Mouse (Mus musculus) embryonic facial prominence, embryonic 15.5 days (tissue): ENCODE results near the gene Gm10382. TPM values are rescaled to one million over a fixed set of nuclear protein-coding genes. Genes with fewer than 3 reads are reported as not detected.
A peak's percentile ranks its signal among the peaks of the same experiment; 100 is the strongest.
"Not testable (repeated sequence)": the region's sequence is repeated elsewhere in the genome, so short reads cannot be mapped to it uniquely, and the experiment has no call there.

Experiments
- ATAC-seq: fragments of 200-750 bp; cut with Nextera tagmentation; 2 replicates; pipeline ENCODE4 v1.8.0; 2017; ENCODE audit warnings: low read depth, moderate TSS enrichment; ENCODE audit not compliant: insufficient number of reproducible peaks, low FRiP score, low TSS enrichment
- H3K27ac ChIP-seq: fragments of 300-500 bp; sonication (generic); replicated peaks from 2 replicates; pipeline ENCODE4 v1.5.1; 2015; ENCODE audit warnings: mild to moderate bottlenecking, inconsistent platforms
- H3K27me3 ChIP-seq: fragments of 300-500 bp; sonication (generic); 2 replicates; pipeline ENCODE4 v1.6.1; 2015; ENCODE audit warnings: inconsistent platforms
- H3K36me3 ChIP-seq: fragments of 300-500 bp; sonication (generic); 2 replicates; pipeline ENCODE4 v1.6.1; 2015; ENCODE audit warnings: mild to moderate bottlenecking, inconsistent platforms
- H3K4me1 ChIP-seq: fragments of 300-500 bp; sonication (generic); 2 replicates; pipeline ENCODE4 v1.6.1; 2015; ENCODE audit warnings: inconsistent platforms
- H3K4me2 ChIP-seq: fragments of 300-500 bp; sonication (generic); replicated peaks from 2 replicates; pipeline ENCODE4 v1.6.1; 2015; ENCODE audit warnings: mild to moderate bottlenecking, inconsistent platforms
- H3K4me3 ChIP-seq: fragments of 300-500 bp; sonication (generic); replicated peaks from 2 replicates; pipeline ENCODE4 v1.5.1; 2015; ENCODE audit warnings: mild to moderate bottlenecking, inconsistent platforms
- H3K9ac ChIP-seq: fragments of 300-500 bp; sonication (generic); 2 replicates; pipeline ENCODE4 v1.6.1; 2015; ENCODE audit warnings: inconsistent platforms
- H3K9me3 ChIP-seq: fragments of 300-500 bp; sonication (generic); replicated peaks from 2 replicates; pipeline ENCODE4 v1.6.1; 2016; ENCODE audit warnings: inconsistent platforms
- WGBS: fragments of 180-500 bp; shearing (Covaris S2); methylation state at CpG from one replicate; pipeline ENCODE4 v1.1.7; 2015; 5-methylcytosine and 5-hydroxymethylcytosine counted together
- polyA plus RNA-seq: library from polyadenylated mRNA; unstranded; fragments of >200 nt; fragmentation: Nextera tagmentation; extraction: Ambion mirVana; gene quantifications from 2 replicates; pipeline ENCODE4 v1.2.1, GENCODE M21; 2015

Gm10382 gene
- polyA plus RNA-seq, 1 experiment from 2014 or later = 0.48 TPM

DNA sequence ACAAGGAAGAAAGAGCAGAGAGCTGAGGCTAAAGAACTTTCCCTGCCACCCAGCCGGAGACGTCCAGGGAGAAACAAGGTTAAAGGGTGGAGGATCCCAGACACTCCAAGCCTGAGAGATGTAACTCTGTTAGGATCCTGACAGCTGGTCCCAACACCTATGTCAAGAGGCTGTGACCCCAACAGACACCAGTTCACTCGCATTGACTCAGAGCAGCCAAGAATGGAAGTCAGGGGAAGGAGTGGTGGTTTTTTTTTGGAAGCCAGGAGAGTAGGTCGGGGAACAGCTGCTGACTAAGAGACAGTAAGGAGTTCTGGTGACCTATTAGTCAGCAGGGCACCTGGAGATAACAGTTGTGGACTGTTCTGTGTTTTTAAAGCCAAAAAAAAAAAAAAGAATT, 17.1 kb upstream of the Gm10382 start:
- no peak overlapping the region for H3K4me2 ChIP-seq
- H3K9me3 ChIP-seq = no peaks in the 10 kb centered on the region
- H3K36me3 ChIP-seq = no peaks in the 10 kb centered on the region
- H3K9ac ChIP-seq = no peak overlapping the region
- no peaks in the 10 kb centered on the region for H3K4me1 ChIP-seq
- H3K4me3 ChIP-seq = no peak overlapping the region
- no peaks in the 10 kb centered on the region for H3K27me3 ChIP-seq
- no peak for ATAC-seq
- 79% methylated on average over 4 of the region's 4 CpGs for WGBS
- H3K27ac ChIP-seq = no peak overlapping the region

DNA sequence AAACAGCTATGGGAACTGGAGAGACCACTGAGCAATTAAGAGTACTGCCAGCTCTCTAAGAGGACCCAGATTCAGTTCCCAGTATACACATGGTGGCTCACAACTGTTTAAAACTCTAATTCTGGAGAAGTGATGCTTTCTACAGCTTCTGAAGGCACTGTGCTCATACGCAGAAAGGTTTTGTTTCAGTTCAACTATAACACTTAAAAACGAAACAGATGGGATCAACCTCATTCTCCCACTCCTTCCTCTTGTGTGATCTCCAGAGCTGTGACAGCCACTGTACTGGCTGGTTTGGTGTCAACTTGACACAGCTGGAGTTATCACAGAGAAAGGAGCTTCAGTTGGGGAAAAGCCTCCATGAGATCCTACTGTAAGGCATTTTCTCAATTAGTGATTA, 13.3 kb upstream of the Gm10382 start:
- H3K4me1 ChIP-seq = no peaks in the 10 kb centered on the region
- H3K36me3 ChIP-seq = no peaks in the 10 kb centered on the region
- WGBS = 60% methylated on average over 2 of the region's 2 CpGs
- no peak overlapping the region for H3K4me2 ChIP-seq
- H3K27me3 ChIP-seq = no peaks in the 10 kb centered on the region
- no peak for ATAC-seq
- no peak overlapping the region for H3K9ac ChIP-seq
- H3K9me3 ChIP-seq = no peaks in the 10 kb centered on the region
- no peak overlapping the region for H3K4me3 ChIP-seq
- no peak overlapping the region for H3K27ac ChIP-seq

DNA sequence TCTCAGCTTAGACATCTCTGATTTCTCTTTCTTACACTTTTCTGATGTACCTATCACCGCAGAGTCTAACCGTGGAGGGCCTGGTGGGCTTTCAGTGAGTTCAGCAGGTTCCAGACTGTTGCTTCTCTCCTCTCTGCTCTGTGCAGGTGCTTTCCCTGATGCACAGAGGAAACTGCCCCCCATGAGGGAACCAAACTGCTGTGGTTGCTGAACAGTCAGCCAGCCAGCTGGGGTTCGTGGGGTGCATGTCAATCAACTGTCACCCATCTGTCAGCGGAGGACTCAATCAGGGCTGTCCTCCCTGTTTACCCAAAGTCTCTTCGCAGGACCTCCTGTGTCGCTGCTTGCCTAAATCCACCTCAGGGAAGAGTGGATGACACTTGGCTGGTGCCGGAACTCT, 11.9 kb upstream of the Gm10382 start:
- Histone ChIP-seq H3K4me3 (no peak overlapping the region), H3K27ac (no peak overlapping the region), H3K27me3 (no peaks in the 10 kb centered on the region), H3K4me1 (no peaks in the 10 kb centered on the region), H3K4me2 (no peak overlapping the region), H3K9me3 (no peaks in the 10 kb centered on the region), H3K9ac (no peak overlapping the region), H3K36me3 (no peaks in the 10 kb centered on the region)
- WGBS = 61% methylated on average over 7 of the region's 7 CpGs
- ATAC-seq = no peak

DNA sequence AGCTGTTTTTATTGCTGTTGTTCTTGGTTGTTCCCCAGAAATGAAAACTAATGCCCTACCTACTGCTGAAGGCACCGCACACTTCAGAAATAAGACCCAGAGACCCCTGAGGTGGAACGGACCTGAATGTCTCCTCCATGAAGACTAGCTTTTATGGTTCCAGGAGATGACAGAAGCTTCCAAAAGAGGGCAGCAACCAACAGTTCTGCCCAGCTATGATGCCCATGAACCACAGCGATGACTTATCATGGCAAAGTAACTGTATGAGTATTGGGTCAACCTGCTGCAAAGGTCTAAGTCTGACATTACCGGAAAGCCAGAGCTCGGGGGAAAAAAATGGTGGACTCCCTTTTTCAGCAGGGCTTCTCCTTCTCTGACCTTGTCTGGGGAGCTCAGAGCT, 10.2 kb upstream of the Gm10382 start:
- no peak for ATAC-seq
- Histone ChIP-seq H3K9ac (no peak overlapping the region), H3K4me1 (no peaks in the 10 kb centered on the region), H3K9me3 (no peaks in the 10 kb centered on the region), H3K4me2 (no peak overlapping the region), H3K27ac (no peak overlapping the region), H3K27me3 (no peaks in the 10 kb centered on the region), H3K4me3 (no peak overlapping the region), H3K36me3 (0 out of 2 replicates have a peak, but pooled peaks cover under 1% of the 10 kb centered on the region)
- 86% methylated on average over 5 of the region's 5 CpGs for WGBS

DNA sequence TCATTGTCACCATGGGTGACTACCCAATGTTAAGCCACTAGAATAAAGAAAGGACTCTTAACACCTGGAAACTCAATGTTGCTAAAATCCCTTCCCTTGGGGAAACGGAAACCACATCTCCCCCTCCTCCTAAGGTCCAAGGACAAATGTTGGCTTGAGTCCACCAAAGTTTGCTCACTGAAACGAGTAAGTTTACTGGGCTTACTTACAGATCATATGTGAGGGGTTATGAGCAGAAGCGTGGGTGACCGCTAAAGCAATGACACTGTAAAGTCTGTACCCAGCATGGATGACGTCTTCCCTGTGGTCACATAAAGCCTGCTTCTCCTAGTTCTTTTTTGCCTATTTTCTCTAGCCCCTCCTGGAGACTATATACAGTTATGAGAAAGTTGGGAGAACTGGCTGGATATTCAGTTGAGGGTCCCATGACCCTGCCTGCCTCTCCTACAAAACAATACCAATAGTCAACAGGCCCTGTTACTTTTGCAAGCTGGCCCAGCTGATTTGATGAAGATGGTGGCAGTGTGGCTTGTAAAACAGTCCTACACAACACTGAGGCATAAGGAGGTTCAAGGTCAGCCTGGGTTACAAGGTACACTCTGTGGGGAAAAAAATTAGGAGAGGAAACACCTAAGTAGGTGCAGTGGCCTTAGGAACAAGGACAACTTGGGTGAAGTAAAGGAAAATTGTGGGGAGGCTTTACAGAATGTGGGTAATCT, 7.0 kb upstream of the Gm10382 start:
- Histone ChIP-seq H3K9me3 (no peaks in the 10 kb centered on the region), H3K27me3 (no peaks in the 10 kb centered on the region), H3K4me2 (no peak overlapping the region), H3K36me3 (peaks cover 21% of the 10 kb centered on the region), H3K27ac (no peak overlapping the region), H3K9ac (no peak overlapping the region), H3K4me1 (peaks cover 14% of the 10 kb centered on the region), H3K4me3 (no peak overlapping the region)
- no peak for ATAC-seq
- 68% methylated on average over 5 of the region's 5 CpGs for WGBS

DNA sequence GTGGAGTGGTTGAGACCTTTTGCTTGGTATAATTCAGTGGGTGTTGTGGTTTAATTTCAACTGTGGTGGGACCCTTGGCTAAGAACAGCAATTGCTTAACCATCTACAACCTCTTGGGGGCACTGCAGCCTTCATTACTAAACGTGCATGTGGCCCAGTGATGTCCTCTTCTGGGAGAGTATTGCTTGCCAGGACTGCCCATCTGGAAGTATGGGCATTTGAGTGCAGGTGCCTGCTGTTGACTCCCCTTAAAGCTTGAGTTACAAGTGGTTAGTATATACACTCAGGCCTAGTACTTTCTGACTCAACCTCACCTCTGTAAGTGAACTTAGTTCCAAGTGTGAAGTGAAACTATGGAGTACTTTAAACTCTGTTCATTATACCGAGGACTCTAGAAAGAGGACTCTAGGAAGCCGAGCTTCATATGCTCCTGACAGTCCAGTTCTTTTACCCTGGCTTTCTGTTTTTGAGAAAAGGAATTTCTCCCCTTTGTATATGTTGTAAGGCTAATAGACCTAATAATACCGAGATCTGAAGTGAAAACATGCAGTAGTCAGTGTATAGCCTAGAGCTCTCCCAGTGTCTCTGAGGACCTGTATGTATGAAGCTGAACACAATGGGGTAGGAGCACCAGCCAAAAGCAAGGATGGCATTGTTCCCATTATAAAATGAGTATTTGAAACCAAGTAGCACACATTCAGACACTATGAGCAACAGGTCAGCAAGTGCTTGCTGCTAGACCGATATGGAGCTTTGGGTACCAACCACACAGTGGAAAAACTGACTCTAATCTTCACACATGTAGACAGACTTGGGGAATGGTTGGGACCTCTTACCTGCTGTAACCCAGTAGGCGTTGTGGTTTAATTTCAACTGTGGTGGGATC, 6.2 kb upstream of the Gm10382 start:
- no peak overlapping the region; the same call in 1 of the 2 replicates for H3K27ac ChIP-seq
- no peak overlapping the region for H3K4me3 ChIP-seq
- no peak overlapping the region for H3K4me2 ChIP-seq
- no peak overlapping the region for H3K9ac ChIP-seq
- WGBS = 50% methylated on average over 6 of the region's 6 CpGs
- H3K36me3 ChIP-seq = peaks cover 21% of the 10 kb centered on the region
- H3K9me3 ChIP-seq = no peaks in the 10 kb centered on the region
- H3K27me3 ChIP-seq = no peaks in the 10 kb centered on the region
- H3K4me1 ChIP-seq = peaks cover 14% of the 10 kb centered on the region
- ATAC-seq = peak; percentile 60; the same call in 1 of the 2 replicates

DNA sequence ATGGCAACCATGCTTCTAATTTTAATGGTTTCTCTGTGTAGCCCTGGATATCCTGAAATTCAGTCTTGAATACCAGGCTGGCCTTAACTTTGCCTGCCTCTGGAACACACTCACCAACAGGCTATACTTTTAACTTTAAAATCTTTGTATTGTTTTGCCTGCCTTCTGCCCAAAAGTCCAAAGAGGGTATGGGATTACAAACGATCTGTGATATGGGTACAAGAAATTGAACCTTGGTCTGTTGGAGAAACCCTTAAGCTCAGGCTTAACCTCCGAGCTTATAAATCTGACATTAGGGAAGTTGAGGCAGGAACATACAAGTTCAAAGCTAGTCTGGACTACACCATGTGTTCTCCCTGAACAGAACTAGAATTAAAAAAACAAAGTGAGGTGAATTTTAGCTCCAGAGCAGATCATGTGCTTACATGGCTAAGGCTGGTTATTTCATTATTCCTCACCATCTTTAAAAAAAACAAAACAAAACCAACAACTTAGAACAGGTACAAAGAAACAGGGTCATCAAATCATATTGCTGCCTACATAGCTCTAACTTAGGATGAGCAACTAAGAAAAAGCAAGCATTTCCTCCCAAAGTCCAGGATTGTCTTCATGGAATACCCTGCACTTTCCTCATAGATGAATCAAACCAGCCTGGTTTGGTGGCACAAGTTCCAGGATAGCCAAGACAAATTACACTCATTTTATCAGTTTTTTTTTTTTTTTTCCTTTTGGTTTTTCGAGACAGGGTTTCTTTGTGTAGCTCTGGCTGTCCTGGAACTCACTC, 5.3 kb upstream of the Gm10382 start:
- Histone ChIP-seq H3K4me2 (no peak overlapping the region), H3K9me3 (no peaks in the 10 kb centered on the region), H3K9ac (no peak overlapping the region), H3K36me3 (peaks cover 21% of the 10 kb centered on the region), H3K27ac (no peak overlapping the region), H3K27me3 (no peaks in the 10 kb centered on the region), H3K4me3 (no peak overlapping the region), H3K4me1 (peaks cover 21% of the 10 kb centered on the region)
- ATAC-seq = no peak
- 73% methylated on average over 3 of the region's 3 CpGs for WGBS

DNA sequence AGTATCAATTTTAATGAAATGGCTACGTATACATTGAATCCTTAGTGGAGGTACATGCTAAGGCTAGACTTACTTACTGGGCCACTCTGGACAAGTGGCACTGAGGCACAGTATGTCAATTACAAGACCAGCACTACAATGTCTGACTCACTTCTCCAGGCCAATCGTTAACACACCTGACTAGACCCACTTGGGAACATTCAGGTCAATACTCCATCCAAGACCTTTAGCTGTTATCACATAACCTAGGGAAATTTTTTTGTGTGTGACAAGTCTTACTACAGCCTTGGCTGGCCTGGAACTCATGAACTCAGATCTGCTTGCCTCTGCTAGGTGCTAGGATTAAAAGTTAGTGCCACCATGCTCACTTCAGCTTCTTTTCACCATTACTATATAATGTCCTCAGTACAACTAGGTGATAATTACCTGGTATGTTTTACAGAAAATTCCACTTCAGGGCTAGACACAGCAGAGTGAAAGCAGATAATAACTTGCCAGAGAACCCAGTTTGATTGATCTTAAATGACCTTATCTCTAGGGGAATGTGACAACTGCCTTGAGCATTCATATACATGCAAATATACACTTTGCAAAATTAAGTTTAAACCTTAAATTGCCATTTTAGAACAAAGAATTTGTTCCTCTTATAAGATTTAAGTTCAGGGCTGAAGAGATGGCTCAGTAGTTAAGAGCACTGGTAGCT, 4.5 kb upstream of the Gm10382 start:
- Histone ChIP-seq H3K27me3 (no peaks in the 10 kb centered on the region), H3K27ac (no peak overlapping the region), H3K4me2 (no peak overlapping the region), H3K9ac (no peak overlapping the region), H3K4me1 (peaks cover 21% of the 10 kb centered on the region), H3K4me3 (0 out of 2 replicates have a peak overlapping the region, but pooled peaks have one; percentile 0), H3K36me3 (peaks cover 21% of the 10 kb centered on the region), H3K9me3 (no peaks in the 10 kb centered on the region)
- 86% methylated on average over 2 of the region's 2 CpGs for WGBS
- ATAC-seq = no peak

DNA sequence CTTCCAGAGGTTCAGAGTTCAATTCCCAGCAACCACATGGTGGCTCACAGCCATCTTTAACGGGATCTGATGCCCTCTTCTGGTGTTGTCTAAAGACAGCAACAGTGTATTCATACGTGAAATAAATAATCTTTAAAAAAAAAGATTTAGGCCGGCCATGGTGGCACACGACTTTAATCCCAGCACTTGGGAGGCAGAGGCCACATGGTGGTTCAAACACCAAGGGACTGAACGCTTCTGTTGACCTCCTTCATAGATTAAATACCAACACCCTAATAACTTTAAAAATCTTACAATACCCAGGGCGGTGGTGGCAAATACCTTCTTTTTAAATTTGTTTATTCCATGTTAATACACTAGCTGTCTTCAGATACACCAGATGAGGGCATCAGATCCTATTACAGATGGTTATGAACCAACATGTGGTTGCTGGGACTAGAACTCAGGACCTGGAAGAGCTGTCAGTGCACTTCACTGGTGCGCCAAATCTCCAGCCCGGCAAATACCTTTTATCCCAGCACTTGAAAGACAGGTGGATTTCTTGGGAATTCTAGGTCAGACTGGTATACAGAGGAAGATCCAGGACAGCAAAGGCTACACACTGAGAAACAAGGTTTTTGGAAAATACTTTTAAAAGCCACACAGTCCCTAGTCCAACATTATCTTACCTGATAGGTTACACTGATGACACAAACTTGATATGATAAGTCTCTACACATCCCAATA, 3.7 kb upstream of the Gm10382 start:
- WGBS = 72% methylated on average over 8 of the region's 8 CpGs
- Histone ChIP-seq H3K4me3 (no peak overlapping the region), H3K4me1 (peaks cover 24% of the 10 kb centered on the region), H3K4me2 (no peak overlapping the region), H3K27ac (no peak overlapping the region), H3K36me3 (peaks cover 21% of the 10 kb centered on the region), H3K9me3 (no peaks in the 10 kb centered on the region), H3K27me3 (no peaks in the 10 kb centered on the region), H3K9ac (no peak overlapping the region)
- ATAC-seq = no peak

DNA sequence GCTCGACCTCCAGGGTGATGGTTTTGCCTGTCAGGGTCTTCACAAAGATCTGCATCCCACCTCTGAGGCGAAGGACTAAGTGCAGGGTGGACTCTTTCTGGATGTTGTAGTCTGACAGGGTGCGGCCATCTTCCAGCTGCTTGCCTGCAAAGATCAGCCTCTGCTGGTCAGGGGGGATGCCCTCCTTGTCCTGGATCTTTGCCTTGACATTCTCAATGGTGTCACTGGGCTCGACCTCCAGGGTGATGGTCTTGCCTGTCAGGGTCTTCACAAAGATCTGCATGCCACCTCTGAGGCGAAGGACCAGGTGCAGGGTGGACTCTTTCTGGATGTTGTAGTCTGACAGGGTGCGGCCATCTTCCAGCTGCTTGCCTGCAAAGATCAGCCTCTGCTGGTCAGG, 1.8 kb upstream of the Gm10382 start:
- not testable (repeated sequence) for H3K9me3 ChIP-seq, H3K27me3 ChIP-seq, H3K4me3 ChIP-seq, ATAC-seq, H3K9ac ChIP-seq, H3K4me2 ChIP-seq, H3K27ac ChIP-seq
- 88% methylated on average over 5 of the region's 6 CpGs for WGBS
- H3K4me1 ChIP-seq = peaks cover 41% of the 10 kb centered on the region
- H3K36me3 ChIP-seq = peaks cover 21% of the 10 kb centered on the region
